Mouse (Mus musculus): ENCODE data around the gene Cpt1b. TPM values are rescaled to one million over a fixed set of nuclear protein-coding genes. Genes with fewer than 3 reads are reported as not detected.

Gene Cpt1b
- polyA plus RNA-seq, 1 experiment from 2014 or later, result 0.63 TPM

- H3K27ac ChIP-seq, result no peak overlapping the region
- no peaks in the 10 kb centered on the region for H3K9me3 ChIP-seq
- 3% methylated on average over 18 of the region's 18 CpGs for WGBS
- peaks cover 23% of the 10 kb centered on the region for H3K4me1 ChIP-seq
- H3K4me3 ChIP-seq (replicated peaks), result no peak overlapping the region; the same call in 1 of the 2 replicates
- H3K9ac ChIP-seq, result no peak overlapping the region
- ATAC-seq (ENCODE audit: insufficient read depth, low FRiP score, low read depth), result no peak
- H3K4me2 ChIP-seq, result 0 out of 2 replicates have a peak overlapping the region, but pooled peaks have one; percentile 16
- 0 out of 2 replicates have a peak, but pooled peaks cover 3% of the 10 kb centered on the region for H3K36me3 ChIP-seq
- H3K27me3 ChIP-seq (replicated peaks), result peaks cover 42% of the 10 kb centered on the region
These were observed 48.3 kb downstream of the Cpt1b start for GRCm38 (mm10) chr15:89377362-89377761.

- Histone ChIP-seq H3K36me3 (peaks cover 7% of the 10 kb centered on the region; the same call in 1 of the 2 replicates), H3K27me3 (replicated peaks) (peaks cover 42% of the 10 kb centered on the region), H3K4me1 (peaks cover 23% of the 10 kb centered on the region), H3K27ac (no peak within 1 kb of the TSS), H3K4me3 (replicated peaks) (no peak within 1 kb of the TSS; the same call in 1 of the 2 replicates), H3K9ac (no peak within 1 kb of the TSS), H3K9me3 (no peaks in the 10 kb centered on the region), H3K4me2 (0 out of 2 replicates have a peak within 1 kb of the TSS, but pooled peaks have one; percentile 16)
- WGBS, result 23% methylated on average over 16 of the region's 16 CpGs
- ATAC-seq (ENCODE audit: insufficient read depth, low FRiP score, low read depth), result no peak
These were observed 48.7 kb downstream of the Cpt1b start, which contains the start of gene Tymp for GRCm38 (mm10) chr15:89376957-89377356. TSS of gene Tymp (minus strand) at chr15:89377039.

- H3K36me3 ChIP-seq, result peaks cover 15% of the 10 kb centered on the region
- H3K4me1 ChIP-seq, result peaks cover 23% of the 10 kb centered on the region
- no peak overlapping the region for H3K9ac ChIP-seq
- peaks cover 42% of the 10 kb centered on the region for H3K27me3 ChIP-seq (replicated peaks)
- H3K9me3 ChIP-seq, result no peaks in the 10 kb centered on the region
- no peak overlapping the region for H3K27ac ChIP-seq
- no peak for ATAC-seq (ENCODE audit: insufficient read depth, low FRiP score, low read depth)
- WGBS, result 78% methylated on average over 7 of the region's 7 CpGs
- H3K4me2 ChIP-seq, result no peak overlapping the region
- no peak overlapping the region for H3K4me3 ChIP-seq (replicated peaks)
These were observed 49.6 kb downstream of the Cpt1b start for GRCm38 (mm10) chr15:89376040-89376439.

DNA sequence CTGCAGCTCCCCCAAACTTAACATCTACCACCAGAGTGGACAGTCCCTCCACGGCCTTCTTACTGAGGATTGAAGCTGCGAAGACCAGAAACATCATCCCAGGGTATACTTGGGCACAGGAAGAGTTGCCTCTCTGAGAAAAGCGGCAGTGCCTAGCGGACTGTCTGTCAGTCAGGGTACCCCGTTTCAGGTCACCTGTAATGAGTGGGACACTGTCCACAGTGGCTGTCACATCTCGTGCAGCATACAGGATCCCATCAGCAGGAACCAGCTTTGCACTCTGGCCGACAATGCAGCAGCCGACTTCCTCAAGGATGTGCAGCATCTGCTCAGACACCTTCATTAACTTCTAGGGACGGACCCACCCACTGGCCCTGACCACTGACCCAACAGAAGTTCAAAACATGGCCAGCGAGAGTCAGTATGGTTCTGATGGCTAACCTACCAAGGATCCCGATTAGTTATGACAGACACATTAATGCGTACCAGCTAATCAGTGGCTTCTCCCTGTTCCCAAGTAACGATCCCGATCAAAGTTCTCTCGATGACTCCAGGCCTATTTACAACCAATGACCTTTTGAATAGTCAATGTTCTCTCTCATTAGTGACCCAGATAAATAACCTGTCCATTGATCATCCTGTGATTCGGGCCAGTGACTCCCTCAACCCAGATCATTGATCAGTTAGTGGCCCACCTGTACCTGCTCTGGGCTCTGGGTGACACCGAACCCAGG is 50.7 kb downstream of the Cpt1b start:
- H3K27me3 ChIP-seq (replicated peaks), result peaks cover 38% of the 10 kb centered on the region
- no peak overlapping the region for H3K9ac ChIP-seq
- no peak overlapping the region for H3K4me3 ChIP-seq (replicated peaks)
- H3K36me3 ChIP-seq, result peaks cover 25% of the 10 kb centered on the region
- peaks cover 23% of the 10 kb centered on the region for H3K4me1 ChIP-seq
- 91% methylated on average over 17 of the region's 17 CpGs for WGBS
- no peak overlapping the region for H3K4me2 ChIP-seq
- no peak for ATAC-seq (ENCODE audit: insufficient read depth, low FRiP score, low read depth)
- no peaks in the 10 kb centered on the region for H3K9me3 ChIP-seq
- no peak overlapping the region for H3K27ac ChIP-seq

- peak overlapping the region; percentile 94; the same call in 1 of the 2 replicates for H3K27ac ChIP-seq
- no peaks in the 10 kb centered on the region for H3K9me3 ChIP-seq
- peak; percentile 5; the same call in 1 of the 2 replicates for ATAC-seq (ENCODE audit: insufficient read depth, low FRiP score, low read depth)
- peak overlapping the region; percentile 80; the same call in 1 of the 2 replicates for H3K9ac ChIP-seq
- H3K27me3 ChIP-seq (replicated peaks), result peaks cover 34% of the 10 kb centered on the region
- peaks cover 21% of the 10 kb centered on the region for H3K4me1 ChIP-seq
- 50% methylated on average over 9 of the region's 9 CpGs for WGBS
- H3K4me3 ChIP-seq (replicated peaks), result peak overlapping the region; percentile 83
- H3K36me3 ChIP-seq, result peaks cover 31% of the 10 kb centered on the region
- peak overlapping the region; percentile 91 for H3K4me2 ChIP-seq
These were observed 51.3 kb downstream of the Cpt1b start for GRCm38 (mm10) chr15:89374340-89374739.

GRCm38 (mm10) chr15:89373762-89374248 is 51.9 kb downstream of the Cpt1b start, which contains the start of gene Sco2:
TSS of gene Sco2 (minus strand) at chr15:89373846.
- no peaks in the 10 kb centered on the region for H3K9me3 ChIP-seq
- peaks cover 28% of the 10 kb centered on the region for H3K27me3 ChIP-seq (replicated peaks)
- H3K27ac ChIP-seq, result peak within 1 kb of the TSS; percentile 94
- H3K36me3 ChIP-seq, result peaks cover 36% of the 10 kb centered on the region
- H3K4me2 ChIP-seq, result peak within 1 kb of the TSS; percentile 91
- peak within 1 kb of the TSS; percentile 80 for H3K9ac ChIP-seq
- 0% methylated on average over 42 of the region's 42 CpGs for WGBS
- peak; percentile 84 for ATAC-seq (ENCODE audit: insufficient read depth, low FRiP score, low read depth)
- peak within 1 kb of the TSS; percentile 83 for H3K4me3 ChIP-seq (replicated peaks)
- H3K4me1 ChIP-seq, result peaks cover 16% of the 10 kb centered on the region

DNA sequence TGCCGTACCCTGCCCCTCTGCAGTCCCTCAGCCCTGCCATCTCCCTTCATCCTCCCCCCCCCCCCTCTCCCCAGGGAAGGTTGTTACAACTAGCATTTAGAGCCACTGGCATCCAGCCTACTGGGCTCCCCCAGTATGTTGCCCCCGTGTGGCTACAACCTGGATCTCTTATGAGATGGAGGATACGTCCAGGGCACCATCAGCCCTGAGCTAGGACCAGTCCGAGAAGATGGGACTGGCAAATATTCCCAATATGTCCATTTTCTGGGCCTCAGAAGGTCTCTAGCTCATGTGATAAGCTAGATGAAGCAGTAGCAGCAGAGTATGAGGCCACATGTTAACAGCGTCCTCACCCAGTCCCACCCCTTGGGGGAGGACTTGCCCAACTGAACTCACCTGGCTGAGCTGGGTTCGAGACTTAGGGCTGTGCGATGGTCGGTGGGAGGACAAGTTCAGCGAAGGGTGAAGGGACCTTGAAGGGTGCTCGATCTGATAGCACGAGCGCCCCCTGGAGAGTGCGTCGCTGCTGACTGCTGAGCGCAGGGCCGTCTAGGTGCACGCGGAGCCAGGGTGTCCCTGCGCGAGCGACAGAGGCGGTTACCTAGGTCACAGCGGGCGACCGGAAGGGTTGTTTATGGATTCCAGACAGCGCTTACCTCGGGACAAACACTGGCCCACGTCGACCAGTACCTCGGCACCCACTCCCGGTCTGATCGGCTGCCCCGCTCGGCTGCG is 52.5 kb downstream of the Cpt1b start:
- Histone ChIP-seq H3K27me3 (replicated peaks) (peaks cover 22% of the 10 kb centered on the region), H3K36me3 (peaks cover 42% of the 10 kb centered on the region), H3K4me3 (replicated peaks) (peak overlapping the region; percentile 83), H3K4me2 (peak overlapping the region; percentile 91), H3K4me1 (peaks cover 12% of the 10 kb centered on the region), H3K27ac (peak overlapping the region; percentile 94), H3K9ac (peak overlapping the region; percentile 80), H3K9me3 (no peaks in the 10 kb centered on the region)
- under 1% methylated on average over 35 of the region's 35 CpGs for WGBS
- peak; percentile 84 for ATAC-seq (ENCODE audit: insufficient read depth, low FRiP score, low read depth)

DNA sequence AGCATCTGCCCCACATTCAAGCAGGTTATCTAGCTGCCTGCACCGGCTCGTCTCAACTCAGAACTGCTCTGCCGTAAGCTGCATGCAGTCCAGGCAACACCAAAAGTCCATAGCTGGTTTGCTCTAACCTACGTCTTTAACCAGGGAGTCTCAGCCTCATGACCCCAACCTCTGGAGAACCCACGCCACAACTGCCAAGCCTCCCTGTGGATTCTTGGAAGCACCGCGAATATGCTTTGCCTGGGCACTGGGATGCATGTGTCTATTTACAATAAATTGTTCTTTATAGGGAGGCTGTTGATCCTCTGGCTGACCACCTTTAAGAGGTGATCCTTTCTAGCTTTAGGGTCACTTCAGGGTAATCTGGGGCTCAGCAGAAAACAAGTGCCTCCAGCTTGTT is 53.1 kb downstream of the Cpt1b start:
- 79% methylated on average over 7 of the region's 7 CpGs for WGBS
- peak overlapping the region; percentile 83; the same call in 1 of the 2 replicates for H3K4me3 ChIP-seq (replicated peaks)
- peaks cover 16% of the 10 kb centered on the region for H3K27me3 ChIP-seq (replicated peaks)
- H3K9ac ChIP-seq, result no peak overlapping the region
- H3K4me1 ChIP-seq, result peaks cover 12% of the 10 kb centered on the region
- peak overlapping the region; percentile 9; the same call in 1 of the 2 replicates for H3K27ac ChIP-seq
- peaks cover 49% of the 10 kb centered on the region for H3K36me3 ChIP-seq
- H3K4me2 ChIP-seq, result peak overlapping the region; percentile 91; the same call in 1 of the 2 replicates
- no peaks in the 10 kb centered on the region for H3K9me3 ChIP-seq
- ATAC-seq (ENCODE audit: insufficient read depth, low FRiP score, low read depth), result no peak

GRCm38 (mm10) chr15:89372068-89372467 is 53.6 kb downstream of the Cpt1b start:
- Histone ChIP-seq H3K4me2 (no peak overlapping the region), H3K27me3 (replicated peaks) (peaks cover 11% of the 10 kb centered on the region; the same call in 1 of the 2 replicates), H3K4me3 (replicated peaks) (no peak overlapping the region), H3K27ac (peak overlapping the region; percentile 9; the same call in 1 of the 2 replicates), H3K9me3 (no peaks in the 10 kb centered on the region), H3K4me1 (peaks cover 12% of the 10 kb centered on the region), H3K36me3 (peaks cover 52% of the 10 kb centered on the region), H3K9ac (no peak overlapping the region)
- WGBS, result 87% methylated on average over 13 of the region's 13 CpGs
- ATAC-seq (ENCODE audit: insufficient read depth, low FRiP score, low read depth), result no peak

Measured in stomach, embryonic 15.5 days (tissue).